Mouse (Mus musculus) frontal cortex, adult 2 months (tissue): ENCODE measurements around the gene Kcnk1. TPM values are rescaled to one million over a fixed set of nuclear protein-coding genes. Genes with fewer than 3 reads are reported as not detected.

Experiments
- DNase-seq, 2 experiments: peaks; one replicate each; pipeline ENCODE4 v3.0.0; 2022; ENCODE audit warnings: low spot score in 1 of 2; ENCODE audit errors: extremely low spot score in 1 of 2
- polyA plus RNA-seq: library from polyadenylated mRNA; depleted of rRNA; stranded (reverse); fragments of >200 nt; gene quantifications from 2 replicates; pipeline ENCODE4 v1.2.3, GENCODE M21; 2012

Gene Kcnk1
- polyA plus RNA-seq, 1 experiment, result 85.7 TPM

- peak in 1 of 2 experiments; percentile 31 for DNase-seq
These were observed 1.3 kb downstream of the Kcnk1 start for GRCm38 (mm10) chr8:125996031-125996839.

- no peak for DNase-seq
These were observed 2.0 kb downstream of the Kcnk1 start for GRCm38 (mm10) chr8:125996980-125997379.

- DNase-seq, result peak in 1 of 2 experiments; percentile 50
These were observed 2.6 kb downstream of the Kcnk1 start for GRCm38 (mm10) chr8:125997550-125997949.

GRCm38 (mm10) chr8:125999842-126000395 is 4.9 kb downstream of the Kcnk1 start:
- DNase-seq, result no peak

- DNase-seq, result no peak
These were observed 8.6 kb downstream of the Kcnk1 start for GRCm38 (mm10) chr8:126003546-126003945.

GRCm38 (mm10) chr8:126004953-126005352 is 10.0 kb downstream of the Kcnk1 start:
- no peak for DNase-seq

- peak in 1 of 2 experiments; percentile 46 for DNase-seq
These were observed 11.5 kb downstream of the Kcnk1 start for GRCm38 (mm10) chr8:126006310-126006990.

GRCm38 (mm10) chr8:126007538-126008330 is 12.8 kb downstream of the Kcnk1 start:
- no peak for DNase-seq

GRCm38 (mm10) chr8:126008945-126009344 is 14.0 kb downstream of the Kcnk1 start:
- DNase-seq, result peak in 1 of 2 experiments; percentile 31

GRCm38 (mm10) chr8:126010900-126011299 is 15.9 kb downstream of the Kcnk1 start:
- DNase-seq, result no peak

GRCm38 (mm10) chr8:126012334-126012733 is 17.4 kb downstream of the Kcnk1 start:
- no peak for DNase-seq

GRCm38 (mm10) chr8:126013646-126014045 is 18.7 kb downstream of the Kcnk1 start:
- no peak for DNase-seq

- peak in 1 of 2 experiments; percentile 42 for DNase-seq
These were observed 27.0 kb downstream of the Kcnk1 start for GRCm38 (mm10) chr8:126021932-126022331.

GRCm38 (mm10) chr8:126023706-126024305 is 28.8 kb downstream of the Kcnk1 start:
- no peak for DNase-seq

GRCm38 (mm10) chr8:126024891-126025290 is 29.9 kb downstream of the Kcnk1 start:
- DNase-seq, result no peak

GRCm38 (mm10) chr8:126026121-126026520 is 31.2 kb downstream of the Kcnk1 start:
- DNase-seq, result no peak

- no peak for DNase-seq
These were observed 31.6 kb downstream of the Kcnk1 start for GRCm38 (mm10) chr8:126026584-126026983.

GRCm38 (mm10) chr8:126027486-126027885 is 32.5 kb downstream of the Kcnk1 start:
- no peak for DNase-seq

GRCm38 (mm10) chr8:126028941-126029340 is 34.0 kb downstream of the Kcnk1 start:
- DNase-seq, result no peak

GRCm38 (mm10) chr8:126032776-126033175 is 37.8 kb downstream of the Kcnk1 start:
- DNase-seq, result no peak
